Mouse (Mus musculus) spleen, adult 2 months (tissue): ENCODE measurements around the gene Hilpda. TPM values are rescaled to one million over a fixed set of nuclear protein-coding genes. Genes with fewer than 3 reads are reported as not detected.

Source experiments
- DNase-seq, 2 experiments: peaks; one replicate each; pipeline versions ENCODE4 v3.0.0 to v3.0.0-alpha.2; 2012 to 2021; ENCODE audit warnings: low spot score in 2 of 2, low read depth in 1 of 2
- H3K27ac ChIP-seq: fragments of 200-500 bp; 2 replicates; pipeline ENCODE4 v1.5.1; 2012; ENCODE audit warnings: low read length, inconsistent platforms; ENCODE audit not compliant: insufficient read depth
- H3K27me3 ChIP-seq: fragments of 200-500 bp; 2 replicates; pipeline ENCODE4 v1.6.1; 2012; ENCODE audit warnings: mild to moderate bottlenecking, moderate library complexity, low read length, inconsistent platforms; ENCODE audit not compliant: control insufficient read depth, insufficient read depth
- H3K36me3 ChIP-seq: fragments of 200-500 bp; 2 replicates; pipeline ENCODE4 v1.6.1; 2012; ENCODE audit warnings: mild to moderate bottlenecking, low read length, inconsistent platforms; ENCODE audit not compliant: control insufficient read depth, insufficient read depth
- H3K4me1 ChIP-seq: fragments of 200-500 bp; 2 replicates; pipeline ENCODE4 v1.6.1; 2011; ENCODE audit warnings: inconsistent platforms; ENCODE audit not compliant: control insufficient read depth, insufficient read depth, insufficient read length
- H3K4me3 ChIP-seq: fragments of 200-500 bp; 2 replicates; pipeline ENCODE4 v1.5.1; 2011; ENCODE audit warnings: mild to moderate bottlenecking, inconsistent platforms; ENCODE audit not compliant: insufficient read depth, insufficient read length; ENCODE audit errors: extremely low read depth
- CTCF ChIP-seq: fragments of 200-500 bp; IDR thresholded peaks from 2 replicates; pipeline ENCODE4 v1.5.1; 2011; ENCODE audit warnings: mild to moderate bottlenecking, inconsistent platforms; ENCODE audit not compliant: insufficient read depth, insufficient read length, insufficient replicate concordance; ENCODE audit errors: extremely low read depth
- POLR2A ChIP-seq: fragments of 200-500 bp; IDR thresholded peaks from 2 replicates; pipeline ENCODE4 v1.6.1; 2011; ENCODE audit warnings: low read depth, low read length, inconsistent platforms
- WGBS: fragments of 180-500 bp; shearing (Covaris S2); methylation state at CpG from one replicate; pipeline ENCODE4 v1.1.7; 2018; 5-methylcytosine and 5-hydroxymethylcytosine counted together
- polyA plus RNA-seq: library from polyadenylated mRNA; depleted of rRNA; stranded (reverse); fragments of >200 nt; gene quantifications from 2 replicates; pipeline ENCODE4 v1.2.3, GENCODE M21; 2012

Hilpda gene
- polyA plus RNA-seq, 1 experiment: 11.3 TPM

GRCm38 (mm10) chr6:29247072-29247471 is 25.2 kb upstream of the Hilpda start:
- 63% methylated on average over 4 of the region's 4 CpGs for WGBS

DNA sequence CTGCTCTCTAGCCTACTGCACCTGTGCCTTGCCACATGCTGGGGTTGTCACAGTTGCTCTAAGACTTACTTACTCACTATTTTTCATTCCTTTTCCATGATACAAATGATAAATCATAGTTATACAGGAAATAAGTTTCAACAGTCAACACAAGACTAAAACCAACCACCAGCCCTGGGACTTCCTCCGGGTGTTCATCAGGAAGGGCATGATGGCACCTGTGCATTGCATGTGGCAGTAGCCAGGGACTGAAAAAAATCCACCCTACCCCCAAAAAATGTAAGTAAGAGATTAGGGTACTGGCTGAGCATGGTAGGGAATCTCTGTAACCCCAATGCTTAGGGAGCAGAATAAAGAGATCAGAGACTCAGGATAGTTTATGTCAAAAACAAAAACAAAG is 12.9 kb upstream of the Hilpda start:
- H3K27me3 ChIP-seq: no peaks in the 10 kb centered on the region
- H3K36me3 ChIP-seq: no peaks in the 10 kb centered on the region
- H3K4me1 ChIP-seq: peaks cover 7% of the 10 kb centered on the region; the same call in 1 of the 2 replicates
- H3K27ac ChIP-seq: no peak overlapping the region
- 8% methylated on average over 1 of the region's 1 CpGs for WGBS
- TF ChIP-seq CTCF: no peak
- no peak for DNase-seq
- H3K4me3 ChIP-seq: no peak overlapping the region

More at GRCm38 (mm10) chr6:29247072-29247471, 25.2 kb upstream of the Hilpda start:
- no peaks in the 10 kb centered on the region for H3K27me3 ChIP-seq
- peaks cover 14% of the 10 kb centered on the region; the same call in 1 of the 2 replicates for H3K4me1 ChIP-seq
- H3K27ac ChIP-seq: no peak overlapping the region
- TF ChIP-seq CTCF: no peak
- TF ChIP-seq POLR2A: no peak
- no peak for DNase-seq
- H3K36me3 ChIP-seq: no peaks in the 10 kb centered on the region
- H3K4me3 ChIP-seq: no peak overlapping the region

DNA sequence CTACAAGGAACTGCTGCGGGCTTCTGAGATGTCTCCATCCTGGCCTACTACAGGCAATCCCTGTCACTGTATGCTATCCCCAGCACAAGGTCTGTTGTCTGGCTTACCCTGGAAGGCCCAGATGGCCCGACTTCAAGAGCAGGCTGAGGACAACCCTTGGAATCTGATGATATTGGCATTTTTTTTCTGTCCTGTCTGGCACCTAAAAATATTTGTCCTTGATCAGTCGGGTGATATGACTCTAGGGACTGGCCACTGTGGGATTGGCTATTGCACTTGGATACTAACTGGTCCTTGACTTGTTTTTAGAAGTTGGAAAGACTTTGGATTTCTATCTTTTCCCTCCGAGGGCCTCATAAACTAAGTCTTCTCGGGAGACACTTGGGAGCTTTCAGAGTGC is 10.5 kb upstream of the Hilpda start:
- no peak for DNase-seq
- Histone ChIP-seq H3K27me3 (no peaks in the 10 kb centered on the region), H3K27ac (no peak overlapping the region), H3K36me3 (no peaks in the 10 kb centered on the region), H3K4me1 (peaks cover 10% of the 10 kb centered on the region; the same call in 1 of the 2 replicates), H3K4me3 (no peak overlapping the region)
- 78% methylated on average over 5 of the region's 5 CpGs for WGBS
- no peak for TF ChIP-seq POLR2A
- no peak for TF ChIP-seq CTCF

DNA sequence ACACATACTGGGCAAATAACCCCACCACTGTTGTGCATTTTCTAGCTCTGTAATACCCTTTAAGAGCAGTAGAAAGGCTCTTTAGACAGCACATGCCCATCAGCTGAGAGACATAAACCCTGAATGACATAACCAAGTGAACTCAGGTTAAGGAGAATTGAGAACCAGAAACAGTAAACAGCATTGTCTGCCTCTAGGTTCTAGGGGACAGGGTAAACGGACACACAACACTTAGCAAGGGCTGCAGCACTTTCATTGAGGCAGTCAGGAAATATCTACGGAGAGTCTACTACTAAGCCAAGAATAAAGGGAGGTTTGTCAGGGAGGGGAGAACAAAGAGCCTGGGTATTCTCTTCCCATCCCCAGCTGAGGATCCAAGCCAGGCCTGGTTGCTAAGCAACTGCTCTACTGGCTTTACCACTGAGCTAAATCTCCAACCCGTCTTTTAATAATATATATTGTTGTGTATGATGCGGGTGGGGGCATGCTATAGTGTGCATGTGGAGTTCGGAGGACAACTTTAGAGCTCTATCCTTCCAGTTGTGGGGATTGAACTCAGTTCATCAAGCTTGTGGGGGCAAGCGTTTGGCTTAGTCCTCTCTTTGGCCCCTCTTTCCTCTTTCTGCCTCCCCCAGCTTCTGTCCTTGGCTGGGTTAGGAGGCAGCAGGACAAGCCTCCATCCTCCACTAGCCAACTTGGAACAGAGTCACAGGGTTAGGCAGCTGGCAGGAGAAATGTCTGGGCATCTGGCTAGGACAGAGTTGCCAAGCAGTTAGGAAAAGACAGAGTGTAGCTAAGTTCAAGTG is 8.4 kb upstream of the Hilpda start:
- no peaks in the 10 kb centered on the region for H3K36me3 ChIP-seq
- no peak overlapping the region for H3K27ac ChIP-seq
- peaks cover 10% of the 10 kb centered on the region; the same call in 1 of the 2 replicates for H3K4me1 ChIP-seq
- 69% methylated on average over 6 of the region's 6 CpGs for WGBS
- TF ChIP-seq POLR2A: no peak
- TF ChIP-seq CTCF: no peak
- no peak for DNase-seq
- no peak overlapping the region for H3K4me3 ChIP-seq
- no peaks in the 10 kb centered on the region for H3K27me3 ChIP-seq

DNA sequence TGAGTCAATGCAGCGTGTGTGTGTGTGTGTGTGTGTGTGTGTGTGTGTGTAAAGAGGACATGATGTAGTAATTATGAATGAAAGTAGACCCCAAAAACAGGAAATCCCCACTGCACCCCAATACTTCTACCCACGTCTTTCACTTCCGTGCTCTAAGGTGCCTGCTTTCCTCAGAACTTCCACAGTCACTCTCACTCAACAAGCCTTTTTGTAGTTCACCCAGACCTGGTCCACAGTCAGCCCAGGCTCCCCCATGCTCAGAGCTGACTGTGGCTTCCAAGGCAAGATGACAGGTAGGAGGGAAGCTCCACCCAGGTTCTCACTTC is 7.9 kb upstream of the Hilpda start:
- Histone ChIP-seq H3K4me1 (peaks cover 10% of the 10 kb centered on the region; the same call in 1 of the 2 replicates), H3K4me3 (no peak overlapping the region), H3K27me3 (no peaks in the 10 kb centered on the region), H3K36me3 (no peaks in the 10 kb centered on the region), H3K27ac (no peak overlapping the region)
- TF ChIP-seq POLR2A (no peak), CTCF (no peak)
- WGBS: 17% methylated on average over 3 of the region's 3 CpGs
- no peak for DNase-seq

DNA sequence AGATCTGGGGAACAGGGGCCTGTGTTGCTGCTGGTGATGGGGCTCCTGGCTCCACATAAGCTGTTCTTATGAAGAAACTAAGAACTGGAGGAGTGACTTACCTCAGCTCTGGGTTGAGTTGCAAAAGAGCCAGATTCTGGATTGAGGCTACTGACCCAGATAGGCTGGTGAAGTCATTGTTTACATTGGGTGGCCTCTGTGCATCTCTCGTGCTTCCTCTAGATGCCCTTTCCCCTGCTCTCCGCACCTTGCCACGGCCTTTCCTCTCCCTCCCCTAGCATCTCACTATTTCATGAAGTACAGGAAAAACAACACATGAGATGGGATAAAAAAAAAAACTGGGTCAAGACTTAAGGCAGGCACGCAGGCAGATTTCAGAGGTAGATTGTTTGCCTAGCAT is 5.4 kb upstream of the Hilpda start:
- no peak overlapping the region for H3K4me3 ChIP-seq
- no peak for DNase-seq
- 84% methylated on average over 4 of the region's 4 CpGs for WGBS
- no peak overlapping the region for H3K27ac ChIP-seq
- H3K4me1 ChIP-seq: peaks cover 15% of the 10 kb centered on the region; the same call in 1 of the 2 replicates
- no peaks in the 10 kb centered on the region for H3K27me3 ChIP-seq
- no peaks in the 10 kb centered on the region for H3K36me3 ChIP-seq
- TF ChIP-seq POLR2A (no peak), CTCF (no peak)

DNA sequence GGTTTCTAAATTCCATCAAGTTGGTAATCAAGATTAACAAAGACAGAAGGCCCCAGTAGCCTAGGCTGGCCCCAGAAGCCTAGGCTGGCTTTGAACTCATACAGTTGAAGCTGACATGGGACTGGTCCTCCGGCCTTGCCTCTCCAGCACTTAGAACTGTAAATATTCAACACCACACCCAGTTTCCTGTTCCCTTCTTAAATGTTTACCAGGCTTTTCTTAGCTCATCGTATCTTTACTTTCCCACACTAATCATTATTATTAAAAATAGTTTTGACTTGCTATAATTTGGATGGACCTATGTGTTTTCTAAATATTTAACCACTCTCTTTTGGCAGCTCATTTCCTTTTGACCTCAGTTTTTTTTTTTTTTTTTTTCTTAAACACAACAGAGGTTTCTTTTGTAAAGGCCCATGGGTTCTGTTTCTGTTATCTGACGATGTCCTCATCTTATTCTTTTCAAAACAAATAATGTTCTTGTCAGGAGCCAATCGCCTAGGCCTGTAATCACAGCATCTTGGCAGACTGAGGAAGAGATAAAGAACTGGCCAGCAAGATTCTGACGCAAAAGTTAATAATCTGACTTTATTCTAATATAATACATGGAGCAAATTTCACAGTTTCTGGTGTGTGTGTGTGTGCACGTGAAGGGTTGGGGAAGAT is 3.2 kb upstream of the Hilpda start:
- Histone ChIP-seq H3K36me3 (no peaks in the 10 kb centered on the region), H3K4me1 (peaks cover 14% of the 10 kb centered on the region), H3K4me3 (no peak overlapping the region), H3K27me3 (no peaks in the 10 kb centered on the region), H3K27ac (no peak overlapping the region)
- 79% methylated on average over 6 of the region's 6 CpGs for WGBS
- DNase-seq: no peak
- TF ChIP-seq POLR2A: no peak
- no peak for TF ChIP-seq CTCF
